Mouse (Mus musculus): ENCODE data around the gene Gars.

DNA sequence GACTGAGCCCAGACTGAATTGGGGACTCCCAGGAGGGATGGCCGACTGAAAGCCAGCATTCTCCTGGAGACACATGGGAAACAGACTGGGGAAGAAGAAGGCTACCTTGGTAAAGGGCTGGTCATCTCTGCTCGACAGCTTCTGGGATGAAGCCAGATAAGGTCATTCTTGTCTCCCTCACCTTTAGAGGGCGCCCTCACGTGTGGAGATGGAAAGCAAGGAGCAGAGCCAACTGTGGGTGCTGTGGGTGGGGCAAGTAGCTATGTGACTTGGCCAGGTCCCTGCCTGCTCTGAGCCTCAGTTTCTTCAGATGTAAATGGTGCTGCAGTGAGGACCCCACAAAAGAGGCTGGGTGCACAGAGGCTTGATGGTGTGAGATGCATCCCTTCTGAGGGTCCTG, 52.8 kb downstream of the Gars start:
- TF ChIP-seq CTCF (IDR thresholded peaks at IDR 0.05; ENCODE audit: insufficient read depth, low read depth, low read length): no peak
- no peak for TF ChIP-seq POLR2A (IDR thresholded peaks at IDR 0.05; ENCODE audit: insufficient read depth, low read depth, low read length)

Measured in olfactory bulb, adult 2 months (tissue).